8 mouse cellular contexts compared by ENCODE assay signal in genomic region chr10:60536098-60536811, GRCm38 (mm10).
DNase-seq lines count a peak whose midpoint lies in the region; ATAC-seq and TF ChIP-seq lines count a peak whose summit lies in the region.

No protein-coding gene starts in this region.

- peaks cover 6% of the 10 kb centered on the region; the same call in 1 of the 2 replicates for H3K27me3 ChIP-seq in hindbrain, embryonic 10.5 days (ENCODE audit: insufficient read depth, poor library complexity, severe bottlenecking)
- H3K27me3 ChIP-seq in hindbrain, embryonic 14.5 days (ENCODE audit: control insufficient read depth, insufficient read depth, low read length), result 0 out of 2 replicates have a peak, but pooled peaks cover 4% of the 10 kb centered on the region
- no peaks in the 10 kb centered on the region for H3K27me3 ChIP-seq in embryonic facial prominence, embryonic 12.5 days
- H3K27me3 ChIP-seq in intestine, embryonic 16.5 days (replicated peaks; ENCODE audit: control insufficient read depth, insufficient read depth, low read length), result no peaks in the 10 kb centered on the region
- peaks cover 17% of the 10 kb centered on the region for H3K27me3 ChIP-seq in megakaryocyte, embryonic 14.5 days (replicated peaks)
- H3K27me3 ChIP-seq in cerebellum, adult 2 months (ENCODE audit: control insufficient read depth, insufficient read depth, low read length), result no peaks in the 10 kb centered on the region

- H3K36me3 ChIP-seq in hindbrain, embryonic 10.5 days, result no peaks in the 10 kb centered on the region
- no peaks in the 10 kb centered on the region for H3K36me3 ChIP-seq in hindbrain, embryonic 14.5 days (replicated peaks; ENCODE audit: control insufficient read depth, insufficient read depth)
- no peaks in the 10 kb centered on the region for H3K36me3 ChIP-seq in embryonic facial prominence, embryonic 12.5 days
- no peaks in the 10 kb centered on the region for H3K36me3 ChIP-seq in intestine, embryonic 16.5 days (ENCODE audit: control insufficient read depth, insufficient read depth, low read length)
- peaks cover 11% of the 10 kb centered on the region for H3K36me3 ChIP-seq in megakaryocyte, embryonic 14.5 days (replicated peaks; ENCODE audit: low read length)

- H3K9me3 ChIP-seq in hindbrain, embryonic 10.5 days, result no peaks in the 10 kb centered on the region
- no peaks in the 10 kb centered on the region for H3K9me3 ChIP-seq in hindbrain, embryonic 14.5 days (ENCODE audit: control insufficient read depth, low read length)
- H3K9me3 ChIP-seq in embryonic facial prominence, embryonic 12.5 days, result no peaks in the 10 kb centered on the region
- no peaks in the 10 kb centered on the region for H3K9me3 ChIP-seq in intestine, embryonic 16.5 days (ENCODE audit: control insufficient read depth, low read length)
- H3K9me3 ChIP-seq in megakaryocyte, embryonic 14.5 days, result no peaks in the 10 kb centered on the region

- H3K4me1 ChIP-seq in hindbrain, embryonic 10.5 days (replicated peaks), result peaks cover 6% of the 10 kb centered on the region
- no peaks in the 10 kb centered on the region for H3K4me1 ChIP-seq in hindbrain, embryonic 14.5 days (replicated peaks; ENCODE audit: control insufficient read depth, insufficient read depth, low read length)
- no peaks in the 10 kb centered on the region; the same call in 1 of the 2 replicates for H3K4me1 ChIP-seq in embryonic facial prominence, embryonic 12.5 days
- no peaks in the 10 kb centered on the region for H3K4me1 ChIP-seq in intestine, embryonic 16.5 days (ENCODE audit: control insufficient read depth, insufficient read depth, low read length)
- peaks cover 77% of the 10 kb centered on the region for H3K4me1 ChIP-seq in megakaryocyte, embryonic 14.5 days
- no peaks in the 10 kb centered on the region for H3K4me1 ChIP-seq in cerebellum, adult 2 months (ENCODE audit: control insufficient read depth, insufficient read depth, low read length)

- no peak overlapping the region for H3K9ac ChIP-seq in hindbrain, embryonic 14.5 days
- H3K9ac ChIP-seq in embryonic facial prominence, embryonic 12.5 days, result no peak overlapping the region
- no peak overlapping the region for H3K9ac ChIP-seq in intestine, embryonic 16.5 days (ENCODE audit: low read depth, low read length)

- H3K4me3 ChIP-seq in hindbrain, embryonic 10.5 days, result peak overlapping the region; percentile 18; the same call in 1 of the 2 replicates
- H3K4me3 ChIP-seq in hindbrain, embryonic 14.5 days (replicated peaks; ENCODE audit: low read length), result no peak overlapping the region
- H3K4me3 ChIP-seq in embryonic facial prominence, embryonic 12.5 days, result 0 out of 2 replicates have a peak overlapping the region, but pooled peaks have one; percentile 2
- H3K4me3 ChIP-seq in intestine, embryonic 16.5 days (ENCODE audit: low read length), result no peak overlapping the region
- peak overlapping the region; percentile 65 for H3K4me3 ChIP-seq in megakaryocyte, embryonic 14.5 days (replicated peaks)
- no peak overlapping the region for H3K4me3 ChIP-seq in cerebellum, adult 2 months (replicated peaks; ENCODE audit: insufficient read depth, low read depth, low read length)

- intact Hi-C loops in left cerebral cortex, postnatal 14 days (cut with DNase I), result no loop called here

- DNase-seq in hindbrain, embryonic 10.5 days (ENCODE audit: low spot score), result peak; percentile 47
- DNase-seq in hindbrain, embryonic 14.5 days (ENCODE audit: low spot score), result no peak
- DNase-seq in cerebellum, adult 2 months, result no peak
- no peak for DNase-seq in left cerebral cortex, postnatal 14 days (ENCODE audit: low spot score in 2 of 2)

- no peak for TF ChIP-seq CTCF in cerebellum, adult 2 months (IDR thresholded peaks at IDR 0.05; ENCODE audit: borderline replicate concordance, insufficient read depth, low read depth, low read length)

- H3K4me2 ChIP-seq in hindbrain, embryonic 14.5 days (replicated peaks), result no peak overlapping the region
- H3K4me2 ChIP-seq in embryonic facial prominence, embryonic 12.5 days (replicated peaks), result peak overlapping the region; percentile 16
- peak overlapping the region; percentile 28 for H3K4me2 ChIP-seq in intestine, embryonic 16.5 days (ENCODE audit: low read depth, low read length)

- no peak overlapping the region for H3K27ac ChIP-seq in hindbrain, embryonic 10.5 days
- H3K27ac ChIP-seq in hindbrain, embryonic 14.5 days, result no peak overlapping the region
- H3K27ac ChIP-seq in embryonic facial prominence, embryonic 12.5 days, result no peak overlapping the region
- no peak overlapping the region for H3K27ac ChIP-seq in intestine, embryonic 16.5 days (ENCODE audit: low read length)
- H3K27ac ChIP-seq in cerebellum, adult 2 months (ENCODE audit: insufficient read depth, low read length), result no peak overlapping the region

- ATAC-seq in hindbrain, embryonic 14.5 days (ENCODE audit: low FRiP score), result no peak
- no peak for ATAC-seq in embryonic facial prominence, embryonic 12.5 days (ENCODE audit: insufficient number of reproducible peaks, insufficient read depth, low FRiP score, low TSS enrichment)
- peak; percentile 71 for ATAC-seq in intestine, embryonic 16.5 days
- no peak for ATAC-seq in frontal cortex, adult (ENCODE audit: low TSS enrichment)

- 17% methylated on average over 13 of the region's 14 CpGs for WGBS in hindbrain, embryonic 10.5 days
- 21% methylated on average over 13 of the region's 14 CpGs for WGBS in hindbrain, embryonic 14.5 days
- 10% methylated on average over 14 of the region's 14 CpGs for WGBS in embryonic facial prominence, embryonic 12.5 days
- 10% methylated on average over 14 of the region's 14 CpGs for WGBS in intestine, embryonic 16.5 days
- WGBS in cerebellum, adult 2 months, result 26% methylated on average over 12 of the region's 14 CpGs

- no peak for TF ChIP-seq POLR2A in cerebellum, adult 2 months (IDR thresholded peaks at IDR 0.05; ENCODE audit: borderline replicate concordance, insufficient read depth, low read length)

Comparison
In these comparisons a context has a peak if more than half of its experiments do, and no peak if none do; other contexts are left out.
1. H3K4me3 ChIP-seq: peak in hindbrain, embryonic 10.5 days (single experiment), embryonic facial prominence, embryonic 12.5 days (single experiment) and megakaryocyte, embryonic 14.5 days (single experiment); none in hindbrain, embryonic 14.5 days (single experiment), intestine, embryonic 16.5 days (single experiment) and cerebellum, adult 2 months (single experiment).